Mouse (Mus musculus) kidney, postnatal 0 days (tissue): ENCODE measurements around the gene Podnl1. TPM values are rescaled to one million over a fixed set of nuclear protein-coding genes. Genes with fewer than 3 reads are reported as not detected.

Experiments
- ATAC-seq: fragments of 200-750 bp; cut with Nextera tagmentation; replicated peaks from 2 replicates; pipeline ENCODE4 v1.8.0; 2017; ENCODE audit warnings: low read depth, moderate number of reproducible peaks, moderate TSS enrichment, moderate library complexity; ENCODE audit not compliant: low FRiP score
- DNase-seq: peaks from one replicate; pipeline ENCODE4 v3.0.0-alpha.2; 2016; ENCODE audit warnings: low spot score
- H3K27ac ChIP-seq: fragments of 300-500 bp; sonication (generic); 2 replicates; pipeline ENCODE4 v1.5.1; 2014; ENCODE audit warnings: mild to moderate bottlenecking
- H3K27me3 ChIP-seq: fragments of 300-500 bp; sonication (generic); 2 replicates; pipeline ENCODE4 v1.6.1; 2014; ENCODE audit warnings: low read length, mixed read lengths; ENCODE audit not compliant: insufficient read depth
- H3K36me3 ChIP-seq: fragments of 300-500 bp; sonication (generic); 2 replicates; pipeline ENCODE4 v1.6.1; 2014; ENCODE audit warnings: low read length, mixed read lengths; ENCODE audit not compliant: insufficient read depth
- H3K4me1 ChIP-seq: fragments of 300-500 bp; sonication (generic); replicated peaks from 2 replicates; pipeline ENCODE4 v1.6.1; 2014; ENCODE audit warnings: antibody characterized with exemption, low read length, mixed read lengths; ENCODE audit not compliant: insufficient read depth
- H3K4me2 ChIP-seq: fragments of 300-500 bp; sonication (generic); 2 replicates; pipeline ENCODE4 v1.6.1; 2014; ENCODE audit warnings: mild to moderate bottlenecking, low read length, moderate library complexity, mixed read lengths
- H3K4me3 ChIP-seq: fragments of 300-500 bp; sonication (generic); replicated peaks from 2 replicates; pipeline ENCODE4 v1.5.1; 2014; ENCODE audit warnings: low read depth, low read length
- H3K9ac ChIP-seq: fragments of 300-500 bp; sonication (generic); 2 replicates; pipeline ENCODE4 v1.6.1; 2014; ENCODE audit warnings: low read depth, low read length
- H3K9me3 ChIP-seq: fragments of 300-500 bp; sonication (generic); replicated peaks from 2 replicates; pipeline ENCODE4 v1.6.1; 2016; ENCODE audit warnings: low read length, inconsistent platforms, mixed read lengths
- CTCF ChIP-seq: IDR thresholded peaks from 2 replicates; pipeline ENCODE4 v1.5.1; 2016; ENCODE audit warnings: antibody characterized with exemption, low read depth, mild to moderate bottlenecking, moderate library complexity
- WGBS: fragments of 180-500 bp; shearing (Covaris S2); extraction: QIAGEN DNeasy Blood & Tissue Kit; methylation state at CpG from one replicate; pipeline ENCODE4 v1.1.7; 2014; 5-methylcytosine and 5-hydroxymethylcytosine counted together
- polyA plus RNA-seq: library from polyadenylated mRNA; unstranded; fragments of >200 nt; fragmentation: Nextera tagmentation; extraction: Ambion mirVana; gene quantifications from 2 replicates; pipeline ENCODE4 v1.2.1, GENCODE M21; 2015

Podnl1 gene
- polyA plus RNA-seq, 1 experiment from 2014 or later, result 0.14 TPM

- Histone ChIP-seq H3K27ac (peak overlapping the region; percentile 31; the same call in 1 of the 2 replicates), H3K36me3 (0 out of 2 replicates have a peak, but pooled peaks cover 7% of the 10 kb centered on the region), H3K4me3 (peak overlapping the region; percentile 73), H3K27me3 (no peaks in the 10 kb centered on the region), H3K9me3 (no peaks in the 10 kb centered on the region), H3K4me2 (peak overlapping the region; percentile 76), H3K4me1 (peaks cover 14% of the 10 kb centered on the region), H3K9ac (peak overlapping the region; percentile 77; the same call in 1 of the 2 replicates)
- WGBS, result 35% methylated on average over 3 of the region's 3 CpGs
- ATAC-seq (no peak), DNase-seq (peak; percentile 16)
- no peak for TF ChIP-seq CTCF
These were observed 22.2 kb upstream of the Podnl1 start for GRCm38 (mm10) chr8:84103601-84104000.

- H3K9me3 ChIP-seq, result no peaks in the 10 kb centered on the region
- H3K27me3 ChIP-seq, result no peaks in the 10 kb centered on the region
- H3K9ac ChIP-seq, result peak overlapping the region; percentile 77
- peak overlapping the region; percentile 86 for H3K27ac ChIP-seq
- peak overlapping the region; percentile 76 for H3K4me2 ChIP-seq
- under 1% methylated on average over 28 of the region's 29 CpGs for WGBS
- peak; percentile 83 for DNase-seq
- H3K4me1 ChIP-seq, result peaks cover 14% of the 10 kb centered on the region
- H3K36me3 ChIP-seq, result 0 out of 2 replicates have a peak, but pooled peaks cover under 1% of the 10 kb centered on the region
- peak; percentile 52 for TF ChIP-seq CTCF
- peak; percentile 79 for ATAC-seq
- H3K4me3 ChIP-seq, result peak overlapping the region; percentile 73
These were observed 21.6 kb upstream of the Podnl1 start for GRCm38 (mm10) chr8:84104221-84104620.

- no peak for TF ChIP-seq CTCF
These were observed 20.8 kb upstream of the Podnl1 start, which contains the start of gene Dcaf15 for GRCm38 (mm10) chr8:84104697-84105609. Dcaf15 (minus strand) TSS chr8:84104768.

GRCm38 (mm10) chr8:84105676-84106075 is 20.1 kb upstream of the Podnl1 start:
- Histone ChIP-seq H3K4me2 (no peak overlapping the region), H3K9me3 (no peaks in the 10 kb centered on the region), H3K27me3 (no peaks in the 10 kb centered on the region), H3K27ac (no peak overlapping the region), H3K4me1 (peaks cover 14% of the 10 kb centered on the region), H3K4me3 (no peak overlapping the region), H3K9ac (no peak overlapping the region), H3K36me3 (no peaks in the 10 kb centered on the region)
- no peak for DNase-seq
- WGBS, result 71% methylated on average over 2 of the region's 2 CpGs
- TF ChIP-seq CTCF, result no peak
- ATAC-seq, result no peak

More at GRCm38 (mm10) chr8:84104697-84105609, 20.8 kb upstream of the Podnl1 start, which contains the start of gene Dcaf15:
- H3K4me3 ChIP-seq, result peak within 1 kb of the TSS; percentile 73
- no peaks in the 10 kb centered on the region for H3K27me3 ChIP-seq
- H3K27ac ChIP-seq, result peak within 1 kb of the TSS; percentile 86
- 7% methylated on average over 42 of the region's 42 CpGs for WGBS
- DNase-seq (peak; percentile 100), ATAC-seq (peak; percentile 95)
- peak within 1 kb of the TSS; percentile 76 for H3K4me2 ChIP-seq
- no peaks in the 10 kb centered on the region for H3K36me3 ChIP-seq
- peaks cover 14% of the 10 kb centered on the region for H3K4me1 ChIP-seq
- peak within 1 kb of the TSS; percentile 77 for H3K9ac ChIP-seq
- H3K9me3 ChIP-seq, result no peaks in the 10 kb centered on the region

- Histone ChIP-seq H3K36me3 (no peaks in the 10 kb centered on the region), H3K4me1 (peaks cover 14% of the 10 kb centered on the region), H3K9me3 (no peaks in the 10 kb centered on the region), H3K4me2 (no peak overlapping the region), H3K27me3 (no peaks in the 10 kb centered on the region), H3K9ac (no peak overlapping the region), H3K4me3 (no peak overlapping the region), H3K27ac (no peak overlapping the region)
- WGBS, result 92% methylated on average over 6 of the region's 6 CpGs
- no peak for ATAC-seq
- no peak for DNase-seq
- TF ChIP-seq CTCF, result no peak
These were observed 19.4 kb upstream of the Podnl1 start for GRCm38 (mm10) chr8:84106216-84107040.

GRCm38 (mm10) chr8:84115646-84116045 is 10.1 kb upstream of the Podnl1 start:
- WGBS, result 82% methylated on average over 6 of the region's 6 CpGs
- ATAC-seq, result no peak
- H3K36me3 ChIP-seq, result no peaks in the 10 kb centered on the region
- TF ChIP-seq CTCF, result no peak
- no peaks in the 10 kb centered on the region for H3K27me3 ChIP-seq
- H3K4me3 ChIP-seq, result no peak overlapping the region
- H3K4me2 ChIP-seq, result no peak overlapping the region
- no peaks in the 10 kb centered on the region for H3K9me3 ChIP-seq
- no peaks in the 10 kb centered on the region for H3K4me1 ChIP-seq
- H3K9ac ChIP-seq, result no peak overlapping the region
- no peak overlapping the region for H3K27ac ChIP-seq
- no peak for DNase-seq
